In genomic region chr2:153423113-153423512, GRCm38 (mm10) we compare ENCODE assay signal across 12 mouse cellular contexts.
A peak's percentile ranks its signal among the peaks of the same experiment; 100 is the strongest.
DNase-seq lines count a peak whose midpoint lies in the region; ATAC-seq and TF ChIP-seq lines count a peak whose summit lies in the region.
"Had no signal": no experiment of that assay in that cellular context is flagged by ENCODE, and none has a peak within 500 bp of the region (broad histone marks: within the 10 kb centered on the region; RNA-seq: fewer than 3 reads in every experiment).

No protein-coding gene starts in this region.

- DNase-seq in adrenal gland, adult (ENCODE audit: inconsistent age in 2 of 2, low spot score in 1 of 2): peak; percentile 59 to 82
- no peak for DNase-seq in adrenal gland, postnatal 25 days
- DNase-seq in midbrain, postnatal 0 days (ENCODE audit: low spot score): peak; percentile 47
- DNase-seq in thymus, postnatal 0 days (ENCODE audit: low spot score): no peak
- DNase-seq: embryo, embryonic 11 days; gastrocnemius, postnatal 10 days; kidney, adult 9 months; liver, embryonic 13.5 days had no signal

- H3K27me3 ChIP-seq in hindbrain, embryonic 15.5 days: no peaks in the 10 kb centered on the region
- H3K27me3 ChIP-seq in hindbrain, embryonic 16.5 days (replicated peaks; ENCODE audit: control insufficient read depth, insufficient read depth, low read length): no peaks in the 10 kb centered on the region
- H3K27me3 ChIP-seq in midbrain, embryonic 15.5 days (replicated peaks): no peaks in the 10 kb centered on the region
- no peaks in the 10 kb centered on the region for H3K27me3 ChIP-seq in midbrain, embryonic 13.5 days
- no peaks in the 10 kb centered on the region for H3K27me3 ChIP-seq in midbrain, postnatal 0 days (ENCODE audit: insufficient read depth, low read length)
- H3K27me3 ChIP-seq: liver, embryonic 13.5 days had no signal

- H3K9me3 ChIP-seq in hindbrain, embryonic 15.5 days: no peaks in the 10 kb centered on the region
- no peaks in the 10 kb centered on the region for H3K9me3 ChIP-seq in hindbrain, embryonic 16.5 days (ENCODE audit: control insufficient read depth, low read length)
- no peaks in the 10 kb centered on the region for H3K9me3 ChIP-seq in midbrain, embryonic 15.5 days
- H3K9me3 ChIP-seq in midbrain, embryonic 13.5 days: no peaks in the 10 kb centered on the region
- H3K9me3 ChIP-seq in midbrain, postnatal 0 days (ENCODE audit: low read length): no peaks in the 10 kb centered on the region
- H3K9me3 ChIP-seq: liver, embryonic 13.5 days had no signal

- no peak overlapping the region for H3K4me3 ChIP-seq in hindbrain, embryonic 15.5 days
- no peak overlapping the region for H3K4me3 ChIP-seq in hindbrain, embryonic 16.5 days (ENCODE audit: low read length)
- no peak overlapping the region for H3K4me3 ChIP-seq in midbrain, embryonic 15.5 days
- H3K4me3 ChIP-seq in midbrain, embryonic 13.5 days (replicated peaks): no peak overlapping the region
- H3K4me3 ChIP-seq in midbrain, postnatal 0 days (ENCODE audit: low read depth, low read length): no peak overlapping the region
- H3K4me3 ChIP-seq: liver, embryonic 13.5 days had no signal

- H3K9ac ChIP-seq in hindbrain, embryonic 15.5 days: no peak overlapping the region
- H3K9ac ChIP-seq in hindbrain, embryonic 16.5 days (ENCODE audit: low read depth, low read length): no peak overlapping the region
- H3K9ac ChIP-seq in midbrain, embryonic 15.5 days: no peak overlapping the region
- H3K9ac ChIP-seq in midbrain, embryonic 13.5 days (replicated peaks): no peak overlapping the region
- 0 out of 2 replicates have a peak overlapping the region, but pooled peaks have one; percentile 24 for H3K9ac ChIP-seq in midbrain, postnatal 0 days (replicated peaks; ENCODE audit: low read length, poor library complexity, severe bottlenecking)
- H3K9ac ChIP-seq: liver, embryonic 13.5 days had no signal

- no peak overlapping the region for H3K4me2 ChIP-seq in hindbrain, embryonic 15.5 days
- H3K4me2 ChIP-seq in hindbrain, embryonic 16.5 days (ENCODE audit: low read length): no peak overlapping the region
- H3K4me2 ChIP-seq in midbrain, embryonic 15.5 days: no peak overlapping the region
- H3K4me2 ChIP-seq in midbrain, embryonic 13.5 days (replicated peaks): no peak overlapping the region
- no peak overlapping the region for H3K4me2 ChIP-seq in midbrain, postnatal 0 days (ENCODE audit: low read depth, low read length, poor library complexity, severe bottlenecking)
- H3K4me2 ChIP-seq: liver, embryonic 13.5 days had no signal

- peaks cover 58% of the 10 kb centered on the region for H3K4me1 ChIP-seq in hindbrain, embryonic 15.5 days (replicated peaks)
- peaks cover 43% of the 10 kb centered on the region for H3K4me1 ChIP-seq in hindbrain, embryonic 16.5 days (ENCODE audit: control insufficient read depth, insufficient read depth, low read depth, low read length)
- peaks cover 51% of the 10 kb centered on the region for H3K4me1 ChIP-seq in midbrain, embryonic 15.5 days
- H3K4me1 ChIP-seq in midbrain, embryonic 13.5 days (replicated peaks): peaks cover 58% of the 10 kb centered on the region
- peaks cover 19% of the 10 kb centered on the region; the same call in 1 of the 2 replicates for H3K4me1 ChIP-seq in midbrain, postnatal 0 days (ENCODE audit: insufficient read depth, low read length)

- 68% methylated on average over 3 of the region's 3 CpGs for WGBS in hindbrain, embryonic 15.5 days
- 67% methylated on average over 3 of the region's 3 CpGs for WGBS in hindbrain, embryonic 16.5 days
- 86% methylated on average over 3 of the region's 3 CpGs for WGBS in midbrain, embryonic 15.5 days
- 93% methylated on average over 3 of the region's 3 CpGs for WGBS in midbrain, embryonic 13.5 days
- 74% methylated on average over 3 of the region's 3 CpGs for WGBS in midbrain, postnatal 0 days

- peaks cover 24% of the 10 kb centered on the region for H3K36me3 ChIP-seq in hindbrain, embryonic 15.5 days
- peaks cover 18% of the 10 kb centered on the region for H3K36me3 ChIP-seq in hindbrain, embryonic 16.5 days (ENCODE audit: control insufficient read depth, insufficient read depth, low read length)
- peaks cover 22% of the 10 kb centered on the region; the same call in 1 of the 2 replicates for H3K36me3 ChIP-seq in midbrain, embryonic 15.5 days (replicated peaks)
- H3K36me3 ChIP-seq in midbrain, embryonic 13.5 days: peaks cover 51% of the 10 kb centered on the region
- H3K36me3 ChIP-seq in midbrain, postnatal 0 days (ENCODE audit: insufficient read depth, low read length): peaks cover 29% of the 10 kb centered on the region

- peak overlapping the region; percentile 59 for H3K27ac ChIP-seq in hindbrain, embryonic 15.5 days (replicated peaks)
- no peak overlapping the region for H3K27ac ChIP-seq in hindbrain, embryonic 16.5 days (ENCODE audit: low read depth, low read length)
- H3K27ac ChIP-seq in midbrain, embryonic 15.5 days: peak overlapping the region; percentile 6; the same call in 1 of the 2 replicates
- no peak overlapping the region for H3K27ac ChIP-seq in midbrain, embryonic 13.5 days
- no peak overlapping the region for H3K27ac ChIP-seq in midbrain, postnatal 0 days (ENCODE audit: low read depth, low read length)
- H3K27ac ChIP-seq: liver, embryonic 13.5 days had no signal

- TF ChIP-seq CTCF in midbrain, postnatal 0 days (IDR thresholded peaks at IDR 0.05): no peak

- no peak for ATAC-seq in hindbrain, embryonic 15.5 days (ENCODE audit: low FRiP score, low read depth)
- no peak for ATAC-seq in hindbrain, embryonic 16.5 days
- ATAC-seq in midbrain, embryonic 15.5 days (replicated peaks): no peak
- ATAC-seq in midbrain, embryonic 13.5 days: no peak
- no peak for ATAC-seq in midbrain, postnatal 0 days (ENCODE audit: low FRiP score)

Comparison
In these comparisons a context has a peak if more than half of its experiments do, and no peak if none do; other contexts are left out.
1. DNase-seq: peak in adrenal gland, adult (2 of 2) and midbrain, postnatal 0 days (single experiment); none in adrenal gland, postnatal 25 days (single experiment) and thymus, postnatal 0 days (single experiment).
2. H3K27ac ChIP-seq: peak in hindbrain, embryonic 15.5 days (single experiment) and midbrain, embryonic 15.5 days (single experiment); none in hindbrain, embryonic 16.5 days (single experiment), midbrain, embryonic 13.5 days (single experiment) and midbrain, postnatal 0 days (single experiment).